Mouse (Mus musculus) brain, embryonic 14.5 days (tissue): ENCODE measurements at regions not wholly inside any gene's neighbourhood (a gene's known extent, or its start where the extent isn't known, plus 50 kb on each side); places are given as distances from the start of the nearest gene placed in this dataset.

Source experiments
- CTCF ChIP-seq: fragments of 200-500 bp; IDR thresholded peaks from 2 replicates; pipeline ENCODE4 v1.5.1; 2012; ENCODE audit warnings: inconsistent platforms, mild to moderate bottlenecking, moderate library complexity, borderline replicate concordance; ENCODE audit not compliant: insufficient read depth, insufficient read length; ENCODE audit errors: extremely low read depth
- POLR2A ChIP-seq: fragments of 200-500 bp; IDR thresholded peaks from 2 replicates; pipeline ENCODE4 v1.6.1; 2012; ENCODE audit warnings: mild to moderate bottlenecking, inconsistent platforms, borderline replicate concordance; ENCODE audit not compliant: poor library complexity, insufficient read depth, insufficient read length, severe bottlenecking; ENCODE audit errors: extremely low read depth

- TF ChIP-seq CTCF (no peak), POLR2A (no peak)
These were observed 113.6 kb upstream of the Fibin start for GRCm38 (mm10) chr2:110476591-110476990.
